Mouse (Mus musculus) small intestine, adult 10 weeks (tissue): Measurements from ENCODE around the gene Uty. TPM values are rescaled to one million over a fixed set of nuclear protein-coding genes. Genes with fewer than 3 reads are reported as not detected.

ENCODE experiments used
- polyA plus RNA-seq: library from polyadenylated mRNA; stranded (reverse); fragments of 350-450 nt; fragmentation: Illumina TruSeq; extraction: RNeasy Lipid Tissue Mini Kit (QIAGEN cat#74804); gene quantifications from one replicate; pipeline ENCODE4 v1.2.3, GENCODE M21; 2014; ENCODE audit warnings: low replicate concordance

Uty gene
- polyA plus RNA-seq: not detected

DNA sequence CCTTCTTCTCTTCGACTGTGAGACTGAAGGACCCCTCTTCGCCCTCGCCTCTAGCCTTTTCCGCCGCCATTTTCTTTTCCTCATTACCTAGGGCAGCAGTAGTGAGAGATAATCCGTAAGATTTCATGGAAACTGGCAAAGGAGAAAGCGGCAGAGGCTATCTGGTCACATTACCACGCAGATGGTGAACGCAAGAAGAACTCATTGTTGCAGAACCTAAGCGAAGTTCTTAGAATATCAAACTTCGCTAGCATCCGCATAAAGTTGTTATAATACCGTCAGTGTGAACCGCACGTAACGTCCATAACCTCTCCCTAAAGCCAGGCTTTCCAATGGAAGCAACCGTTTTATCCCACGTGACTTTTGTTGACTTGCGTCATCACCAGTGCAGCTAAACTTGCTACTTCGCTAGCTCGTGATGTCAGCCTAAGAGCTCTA is at the start of gene Uty:
Gene Uty, minus strand, starts transcription at position 334 of the 438 bp plus-strand sequence.

DNA sequence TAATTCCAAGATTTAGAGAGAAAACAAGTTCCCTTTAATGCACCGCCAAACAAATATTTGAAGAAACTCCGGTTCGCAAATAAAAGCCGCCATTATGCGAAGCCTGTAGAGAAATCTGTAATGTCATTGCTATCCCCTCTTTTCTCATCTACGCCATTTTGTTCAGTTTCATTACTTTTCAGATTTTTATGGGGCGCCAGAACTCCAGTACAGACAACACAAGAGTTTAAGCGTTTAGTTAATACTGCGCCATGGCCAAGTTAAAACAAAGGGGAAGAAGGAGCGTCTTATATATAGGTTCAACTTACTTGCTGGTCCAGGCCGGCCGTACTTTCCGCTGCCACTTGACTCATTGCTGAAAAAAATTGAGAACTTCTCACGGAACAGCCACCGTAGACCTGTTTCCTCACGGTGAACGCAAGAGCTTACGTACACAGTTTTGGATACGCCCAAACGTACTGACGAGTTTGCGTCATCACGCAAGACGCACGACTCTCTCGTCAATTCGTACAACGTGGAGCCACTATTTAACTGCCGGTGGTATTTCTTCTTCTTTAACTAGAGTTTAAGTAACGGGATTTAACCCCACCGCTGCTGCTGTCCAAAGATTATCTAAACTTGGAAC is 40.7 kb upstream of the Uty start, which contains the start of gene Ddx3y:
Gene Ddx3y, minus strand, starts transcription at position 459 of the 625 bp plus-strand sequence.

Other genes with a start within 250 kb of the Uty start
- gene Eif2s3y, start 235.2 kb downstream of the Uty start, polyA plus RNA-seq: not detected
- gene Ddx3y, start 40.9 kb upstream of the Uty start, polyA plus RNA-seq: not detected
- gene Usp9y, start 214.0 kb upstream of the Uty start, polyA plus RNA-seq: not detected